Mouse (Mus musculus) urinary bladder, postnatal 0 days (tissue): ENCODE data around the gene Tmem87b. TPM values are rescaled to one million over a fixed set of nuclear protein-coding genes. Genes with fewer than 3 reads are reported as not detected.

Experiments
- polyA plus RNA-seq: library from polyadenylated mRNA; unstranded; fragments of >200 nt; fragmentation: Nextera tagmentation; extraction: Ambion mirVana; gene quantifications from 2 replicates; pipeline ENCODE4 v1.2.1, GENCODE M21; 2015

The Tmem87b gene
- 29.8 and 31.6 TPM in 2 replicates for polyA plus RNA-seq

DNA sequence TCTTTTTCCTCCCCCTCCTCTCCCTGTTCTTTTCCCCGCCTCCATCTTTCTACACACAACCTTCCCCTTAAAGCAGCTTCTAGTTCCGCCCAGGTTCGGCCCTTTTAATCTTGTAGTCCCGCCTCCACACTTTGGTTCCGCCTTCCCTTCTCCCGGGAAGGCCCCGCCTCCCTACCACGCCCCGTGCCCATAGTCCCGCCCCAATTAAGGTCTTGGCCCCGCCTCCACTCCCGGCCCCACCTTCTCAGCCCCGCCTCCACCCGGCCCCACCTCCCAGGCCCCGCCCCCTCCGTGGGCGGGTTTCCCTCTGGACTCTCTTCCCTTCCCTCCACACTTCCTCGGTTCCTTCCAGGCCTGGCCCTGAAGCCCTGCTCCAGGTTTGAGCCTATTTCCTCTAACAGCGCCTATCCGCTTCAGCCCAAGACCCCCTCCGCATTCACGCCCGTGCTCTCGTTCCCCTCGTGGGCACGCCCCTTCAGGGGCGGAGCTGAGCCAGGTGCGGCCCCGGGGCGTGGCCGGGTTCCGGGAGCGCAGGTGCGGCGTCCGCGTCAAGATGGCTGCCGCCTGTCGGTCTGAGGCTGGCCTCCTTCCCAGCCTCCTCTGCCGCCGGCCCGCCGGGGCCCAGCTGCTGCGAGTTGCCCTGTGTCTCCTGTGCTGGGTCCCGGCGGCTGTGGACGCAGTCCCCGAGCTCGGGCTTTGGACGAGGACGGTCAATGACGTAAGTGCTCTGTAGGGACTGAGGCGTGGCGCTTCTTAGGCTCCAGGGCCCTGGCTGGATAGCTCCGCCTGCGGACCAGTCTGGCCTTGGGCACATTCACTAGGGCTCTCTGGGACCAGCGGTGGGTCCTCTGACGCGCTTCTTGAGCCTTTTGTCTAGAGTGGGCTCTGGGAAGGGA is at the start of gene Tmem87b:
Gene Tmem87b, plus strand, starts transcription at position 333 of the 896 bp plus-strand sequence.

DNA sequence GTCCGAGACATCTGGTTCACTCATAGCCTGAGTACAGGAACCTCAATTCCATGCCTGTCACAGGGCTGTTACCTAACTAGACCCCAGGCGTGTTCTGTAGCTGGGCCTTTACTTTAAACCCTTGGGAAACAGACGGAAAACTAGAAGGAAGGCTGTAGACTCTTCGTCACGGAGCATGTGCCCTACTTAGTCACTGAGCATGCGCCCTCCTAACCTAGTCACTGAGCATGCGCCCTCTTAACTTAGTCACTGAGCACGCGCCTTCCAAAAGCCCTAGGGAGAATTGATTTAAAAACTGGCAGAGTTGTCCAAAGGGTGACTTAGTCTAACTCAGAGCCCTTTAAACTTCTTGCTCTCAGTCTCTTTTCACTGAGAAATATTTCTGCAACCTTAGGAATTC is 44.7 kb downstream of the Tmem87b start, which contains the start of gene Fbln7:
Gene Fbln7, plus strand, starts transcription at position 346 of the 400 bp plus-strand sequence.

Other genes with a start within 250 kb of the Tmem87b start
- not detected in 2 replicates for gene Spdye4c, start 226.9 kb upstream of the Tmem87b start, polyA plus RNA-seq
- 20.2 and 23.4 TPM in 2 replicates for gene Anapc1, start 130.7 kb upstream of the Tmem87b start, polyA plus RNA-seq
- gene Mertk, start 119.2 kb upstream of the Tmem87b start, polyA plus RNA-seq, result 2.6 and 4.0 TPM in 2 replicates
- 1.3 and 1.4 TPM in 2 replicates for gene Fbln7, start 44.9 kb downstream of the Tmem87b start, polyA plus RNA-seq
- gene Zc3h8, start 126.0 kb downstream of the Tmem87b start, polyA plus RNA-seq, result 2.8 and 3.2 TPM in 2 replicates
- 2.2 and 2.7 TPM in 2 replicates for gene Zc3h6, start 149.3 kb downstream of the Tmem87b start, polyA plus RNA-seq
- gene Gm10762, start 149.6 kb downstream of the Tmem87b start, polyA plus RNA-seq, result 10.6 and 11.2 TPM in 2 replicates
- gene Vinac1, start 230.1 kb downstream of the Tmem87b start, polyA plus RNA-seq, result 0.12 and 0.16 TPM in 2 replicates
- 7.3 and 8.9 TPM in 2 replicates for gene Ttl, start 247.8 kb downstream of the Tmem87b start, polyA plus RNA-seq